Mouse (Mus musculus): ENCODE data around the gene Pde4d.

GRCm38 (mm10) chr13:109536636-109537035 is 1086.9 kb downstream of the Pde4d start:
- no peak for TF ChIP-seq CTCF (IDR thresholded peaks at IDR 0.05; ENCODE audit: borderline replicate concordance, insufficient read depth, low read depth, low read length)
- TF ChIP-seq POLR2A (IDR thresholded peaks at IDR 0.05; ENCODE audit: borderline replicate concordance, insufficient read depth, low read length), result no peak
